Mouse (Mus musculus): ENCODE results near the gene Tex46. TPM values are rescaled to one million over a fixed set of nuclear protein-coding genes. Genes with fewer than 3 reads are reported as not detected.

Tex46 gene
- polyA plus RNA-seq, 1 experiment from 2014 or later, result not detected

GRCm38 (mm10) chr4:136648922-136649479 is 38.8 kb downstream of the Tex46 start:
- H3K36me3 ChIP-seq (ENCODE audit: inconsistent target), result no peaks in the 10 kb centered on the region
- WGBS (ENCODE audit: missing documents), result 50% methylated on average over 11 of the region's 11 CpGs
- no peak overlapping the region for H3K4me3 ChIP-seq (ENCODE audit: inconsistent target)
- H3K27ac ChIP-seq, result no peak overlapping the region
- H3K79me2 ChIP-seq (ENCODE audit: inconsistent target), result no peaks in the 10 kb centered on the region

GRCm38 (mm10) chr4:136649480-136650196 is 39.4 kb downstream of the Tex46 start:
- Histone ChIP-seq H3K79me2 (ENCODE audit: inconsistent target) (no peaks in the 10 kb centered on the region), H3K36me3 (ENCODE audit: inconsistent target) (no peaks in the 10 kb centered on the region), H3K4me3 (ENCODE audit: inconsistent target) (no peak overlapping the region), H3K27ac (no peak overlapping the region)
- 83% methylated on average over 12 of the region's 13 CpGs for WGBS (ENCODE audit: missing documents)

GRCm38 (mm10) chr4:136650261-136650660 is 40.0 kb downstream of the Tex46 start:
- Histone ChIP-seq H3K79me2 (ENCODE audit: inconsistent target) (no peaks in the 10 kb centered on the region), H3K36me3 (ENCODE audit: inconsistent target) (no peaks in the 10 kb centered on the region), H3K4me3 (ENCODE audit: inconsistent target) (no peak overlapping the region), H3K27ac (no peak overlapping the region)
- 93% methylated on average over 8 of the region's 8 CpGs for WGBS (ENCODE audit: missing documents)

- Histone ChIP-seq H3K27ac (no peak overlapping the region), H3K79me2 (ENCODE audit: inconsistent target) (no peaks in the 10 kb centered on the region), H3K36me3 (ENCODE audit: inconsistent target) (no peaks in the 10 kb centered on the region), H3K4me3 (ENCODE audit: inconsistent target) (no peak overlapping the region)
- WGBS (ENCODE audit: missing documents), result 73% methylated on average over 2 of the region's 3 CpGs
Measured at GRCm38 (mm10) chr4:136651357-136651811, 41.1 kb downstream of the Tex46 start.

- H3K36me3 ChIP-seq (ENCODE audit: inconsistent target), result no peaks in the 10 kb centered on the region
- H3K79me2 ChIP-seq (ENCODE audit: inconsistent target), result no peaks in the 10 kb centered on the region
- no peak overlapping the region for H3K27ac ChIP-seq
- H3K4me3 ChIP-seq (ENCODE audit: inconsistent target), result no peak overlapping the region
- 88% methylated on average over 13 of the region's 13 CpGs for WGBS (ENCODE audit: missing documents)
Measured at GRCm38 (mm10) chr4:136651882-136652527, 41.8 kb downstream of the Tex46 start.

GRCm38 (mm10) chr4:136652528-136652910 is 42.3 kb downstream of the Tex46 start:
- Histone ChIP-seq H3K36me3 (ENCODE audit: inconsistent target) (no peaks in the 10 kb centered on the region), H3K27ac (no peak overlapping the region), H3K4me3 (ENCODE audit: inconsistent target) (no peak overlapping the region), H3K79me2 (ENCODE audit: inconsistent target) (no peaks in the 10 kb centered on the region)
- 32% methylated on average over 11 of the region's 11 CpGs for WGBS (ENCODE audit: missing documents)

- no peak overlapping the region for H3K4me3 ChIP-seq (ENCODE audit: inconsistent target)
- no peaks in the 10 kb centered on the region for H3K79me2 ChIP-seq (ENCODE audit: inconsistent target)
- H3K36me3 ChIP-seq (ENCODE audit: inconsistent target), result no peaks in the 10 kb centered on the region
- no peak overlapping the region for H3K27ac ChIP-seq
- WGBS (ENCODE audit: missing documents), result 27% methylated on average over 6 of the region's 6 CpGs
Measured at GRCm38 (mm10) chr4:136653019-136653418, 42.8 kb downstream of the Tex46 start.

- Histone ChIP-seq H3K36me3 (ENCODE audit: inconsistent target) (no peaks in the 10 kb centered on the region), H3K4me3 (ENCODE audit: inconsistent target) (no peak overlapping the region), H3K79me2 (ENCODE audit: inconsistent target) (no peaks in the 10 kb centered on the region), H3K27ac (no peak overlapping the region)
- WGBS (ENCODE audit: missing documents), result 63% methylated on average over 10 of the region's 10 CpGs
Measured at GRCm38 (mm10) chr4:136653692-136654234, 43.5 kb downstream of the Tex46 start.

GRCm38 (mm10) chr4:136657914-136658313 is 47.7 kb downstream of the Tex46 start:
- H3K27ac ChIP-seq, result no peak overlapping the region
- H3K4me3 ChIP-seq (ENCODE audit: inconsistent target), result no peak overlapping the region
- no peaks in the 10 kb centered on the region for H3K36me3 ChIP-seq (ENCODE audit: inconsistent target)
- no peaks in the 10 kb centered on the region for H3K79me2 ChIP-seq (ENCODE audit: inconsistent target)
- WGBS (ENCODE audit: missing documents), result 6% methylated on average over 2 of the region's 3 CpGs

Other genes with a start within 250 kb of the Tex46 start
- gene Htr1d, start 186.9 kb upstream of the Tex46 start, polyA plus RNA-seq (2018), result not detected in 3 replicates
- gene 6030445D17Rik, start 148.2 kb upstream of the Tex46 start, polyA plus RNA-seq (2018), result 0.13 TPM in 1 of 3 replicates, not detected in the others
- 11.1 to 15.6 TPM (median 13.1 TPM) in 3 replicates for gene Luzp1, start 140.7 kb upstream of the Tex46 start, polyA plus RNA-seq (2018)
- gene Kdm1a, start 7.7 kb upstream of the Tex46 start, polyA plus RNA-seq (2018), result 24.0 to 31.4 TPM (median 26.0 TPM) in 3 replicates
- gene Lactbl1, start 12.2 kb downstream of the Tex46 start, polyA plus RNA-seq (2018), result not detected in 3 replicates
- gene Ephb2, start 225.6 kb downstream of the Tex46 start, polyA plus RNA-seq (2018), result 0.07 to 0.10 TPM in 2 of 3 replicates, not detected in the other